ENCODE assay signal across 8 mouse cellular contexts in the genomic region with DNA sequence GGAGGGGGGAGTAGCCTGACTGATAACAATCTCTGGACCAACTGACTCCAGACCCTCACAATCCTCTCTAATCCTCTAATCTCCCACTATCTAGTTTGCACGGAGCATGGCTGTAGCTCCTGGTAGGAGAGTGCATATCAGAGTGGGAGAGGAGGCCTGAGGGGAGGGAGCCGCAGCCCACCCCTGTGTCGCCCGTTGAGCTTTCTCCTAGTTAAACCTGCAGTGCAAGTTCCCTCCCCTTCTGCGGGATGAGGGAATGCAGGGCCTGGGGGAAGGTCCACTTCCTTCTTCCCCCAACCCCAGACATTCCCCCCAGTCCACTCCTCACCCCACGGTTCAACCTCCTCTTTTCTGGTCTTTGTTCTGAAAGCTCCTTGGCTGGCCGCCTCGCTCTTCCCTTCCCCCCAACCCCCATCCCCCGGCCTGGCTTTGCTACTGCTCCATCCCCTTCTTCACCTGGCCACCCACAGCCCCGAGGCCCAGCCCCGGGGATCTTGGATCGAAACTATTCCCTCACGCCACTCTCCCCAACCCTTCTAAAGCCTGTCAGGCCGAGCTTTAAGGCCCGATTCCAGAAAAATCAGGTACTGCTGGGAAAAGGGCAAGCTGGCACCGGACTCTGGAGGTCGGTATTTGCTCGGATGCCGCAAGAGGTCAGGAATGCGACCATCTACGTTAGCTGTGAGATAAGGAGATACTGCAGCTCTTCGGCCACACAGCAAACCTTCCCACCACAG. TPM values are rescaled to one million over a fixed set of nuclear protein-coding genes. Genes with fewer than 3 reads are reported as not detected.
DNase-seq lines count a peak whose midpoint lies in the region; ATAC-seq lines count a peak whose summit lies in the region.

No protein-coding gene starts in this region.

- H3K27ac ChIP-seq in kidney, embryonic 16.5 days (ENCODE audit: low read length), result peak overlapping the region; percentile 81
- no peak overlapping the region for H3K27ac ChIP-seq in forebrain, embryonic 12.5 days
- H3K27ac ChIP-seq in limb, embryonic 10.5 days, result peak overlapping the region; percentile 80
- no peak overlapping the region for H3K27ac ChIP-seq in neural tube, embryonic 14.5 days (ENCODE audit: low read depth, low read length)

- peaks cover 28% of the 10 kb centered on the region for H3K4me1 ChIP-seq in kidney, embryonic 16.5 days (ENCODE audit: insufficient read depth, low read length)
- peaks cover 21% of the 10 kb centered on the region for H3K4me1 ChIP-seq in forebrain, embryonic 12.5 days
- H3K4me1 ChIP-seq in limb, embryonic 10.5 days, result peaks cover 32% of the 10 kb centered on the region
- H3K4me1 ChIP-seq in neural tube, embryonic 14.5 days (ENCODE audit: control insufficient read depth, insufficient read depth, low read length), result no peaks in the 10 kb centered on the region

- peak overlapping the region; percentile 58 for H3K9ac ChIP-seq in kidney, embryonic 16.5 days (replicated peaks; ENCODE audit: low read length)
- H3K9ac ChIP-seq in forebrain, embryonic 12.5 days, result no peak overlapping the region
- 0 out of 2 replicates have a peak overlapping the region, but pooled peaks have one; percentile 16 for H3K9ac ChIP-seq in neural tube, embryonic 14.5 days (replicated peaks; ENCODE audit: low read depth, low read length)

- ATAC-seq in kidney, embryonic 16.5 days (ENCODE audit: low FRiP score, low TSS enrichment), result peak; percentile 66
- no peak for ATAC-seq in forebrain, embryonic 12.5 days (ENCODE audit: low FRiP score)
- ATAC-seq in neural tube, embryonic 14.5 days (ENCODE audit: low read depth), result no peak

- H3K9me3 ChIP-seq in kidney, embryonic 16.5 days (ENCODE audit: low read length), result no peaks in the 10 kb centered on the region
- no peaks in the 10 kb centered on the region for H3K9me3 ChIP-seq in forebrain, embryonic 12.5 days
- no peaks in the 10 kb centered on the region for H3K9me3 ChIP-seq in limb, embryonic 10.5 days (replicated peaks)
- no peaks in the 10 kb centered on the region for H3K9me3 ChIP-seq in neural tube, embryonic 14.5 days (ENCODE audit: control insufficient read depth, low read length)

- peak overlapping the region; percentile 20 for H3K4me3 ChIP-seq in kidney, embryonic 16.5 days (ENCODE audit: low read length)
- 0 out of 2 replicates have a peak overlapping the region, but pooled peaks have one; percentile 8 for H3K4me3 ChIP-seq in forebrain, embryonic 12.5 days (replicated peaks)
- peak overlapping the region; percentile 37 for H3K4me3 ChIP-seq in limb, embryonic 10.5 days
- no peak overlapping the region for H3K4me3 ChIP-seq in neural tube, embryonic 14.5 days (ENCODE audit: low read depth, low read length)

- 8% methylated on average over 22 of the region's 22 CpGs for WGBS in kidney, embryonic 16.5 days
- WGBS in forebrain, embryonic 12.5 days, result 4% methylated on average over 22 of the region's 22 CpGs
- WGBS in limb, embryonic 10.5 days, result 3% methylated on average over 22 of the region's 22 CpGs
- WGBS in neural tube, embryonic 14.5 days, result 6% methylated on average over 22 of the region's 22 CpGs

- H3K4me2 ChIP-seq in kidney, embryonic 16.5 days (replicated peaks; ENCODE audit: low read depth, low read length), result peak overlapping the region; percentile 44
- H3K4me2 ChIP-seq in forebrain, embryonic 12.5 days, result peak overlapping the region; percentile 31
- no peak overlapping the region for H3K4me2 ChIP-seq in neural tube, embryonic 14.5 days (ENCODE audit: low read depth, low read length)

- no peak for DNase-seq in kidney, adult 11 months
- peak; percentile 67 for DNase-seq in limb, embryonic 10.5 days (ENCODE audit: low spot score)
- DNase-seq in gastrocnemius, postnatal 25 days, result no peak
- no peak for DNase-seq in left cerebral cortex, adult 8-10 months (ENCODE audit: low spot score in 2 of 2)
- no peak for DNase-seq in thymus, postnatal 0 days (ENCODE audit: low spot score)

- no peaks in the 10 kb centered on the region for H3K36me3 ChIP-seq in kidney, embryonic 16.5 days (ENCODE audit: insufficient read depth, low read length)
- H3K36me3 ChIP-seq in forebrain, embryonic 12.5 days (replicated peaks), result no peaks in the 10 kb centered on the region
- H3K36me3 ChIP-seq in limb, embryonic 10.5 days, result no peaks in the 10 kb centered on the region
- no peaks in the 10 kb centered on the region for H3K36me3 ChIP-seq in neural tube, embryonic 14.5 days (ENCODE audit: control insufficient read depth, insufficient read depth, low read length)

- peaks cover 9% of the 10 kb centered on the region; the same call in 1 of the 2 replicates for H3K27me3 ChIP-seq in kidney, embryonic 16.5 days (ENCODE audit: insufficient read depth, low read length)
- peaks cover 73% of the 10 kb centered on the region for H3K27me3 ChIP-seq in forebrain, embryonic 12.5 days
- H3K27me3 ChIP-seq in limb, embryonic 10.5 days (ENCODE audit: low read depth, poor library complexity, severe bottlenecking), result peaks cover 76% of the 10 kb centered on the region
- H3K27me3 ChIP-seq in neural tube, embryonic 14.5 days (ENCODE audit: control insufficient read depth, insufficient read depth, low read length), result peaks cover 12% of the 10 kb centered on the region

RNA-seq across cellular contexts. Expression of a gene that starts 2.7 kb away (rescaled TPM):
- 216 and 223 TPM in 2 replicates for polyA plus RNA-seq in kidney, embryonic 16.5 days (2015; fragmentation: Nextera tagmentation; extraction: Ambion mirVana)
- 9.4 and 13.6 TPM in 2 replicates for polyA plus RNA-seq in forebrain, embryonic 12.5 days (2016; fragmentation: Nextera tagmentation; extraction: Ambion mirVana)
- polyA plus RNA-seq in limb, embryonic 10.5 days (2016; fragmentation: Nextera tagmentation; extraction: Ambion mirVana), result 33.4 and 49.5 TPM in 2 replicates
- polyA plus RNA-seq in neural tube, embryonic 14.5 days (2014; fragmentation: Nextera tagmentation; extraction: Ambion mirVana), result 0.61 and 0.75 TPM in 2 replicates
- total RNA-seq in gastrocnemius, postnatal 25 days (2021), result under 1 TPM; 0.18 to 0.29 TPM
- 1 to 10 TPM in 2 of 4 experiments, under 1 TPM in 2; 0.26 to 2.5 (median 1.3) TPM for total RNA-seq in left cerebral cortex, adult 8-10 months (2022)
- 1,281 and 1,324 TPM in 2 replicates for polyA plus RNA-seq in thymus, postnatal 0 days (2015; fragmentation: Nextera tagmentation; extraction: Ambion mirVana)

RNA-seq across cellular contexts. Expression of a gene that starts 21.0 kb away (rescaled TPM):
- 267 and 282 TPM in 2 replicates for polyA plus RNA-seq in kidney, embryonic 16.5 days (2015; fragmentation: Nextera tagmentation; extraction: Ambion mirVana)
- polyA plus RNA-seq in forebrain, embryonic 12.5 days (2016; fragmentation: Nextera tagmentation; extraction: Ambion mirVana), result 10.0 and 13.4 TPM in 2 replicates
- 29.3 and 42.6 TPM in 2 replicates for polyA plus RNA-seq in limb, embryonic 10.5 days (2016; fragmentation: Nextera tagmentation; extraction: Ambion mirVana)
- 0.49 and 1.4 TPM in 2 replicates for polyA plus RNA-seq in neural tube, embryonic 14.5 days (2014; fragmentation: Nextera tagmentation; extraction: Ambion mirVana)
- under 1 TPM; 0.13 to 0.19 TPM for total RNA-seq in gastrocnemius, postnatal 25 days (2021)
- under 1 TPM; 0.17 to 0.95 (median 0.23) TPM for total RNA-seq in left cerebral cortex, adult 8-10 months (2022)
- 1,106 and 1,123 TPM in 2 replicates for polyA plus RNA-seq in thymus, postnatal 0 days (2015; fragmentation: Nextera tagmentation; extraction: Ambion mirVana)

RNA-seq across cellular contexts. Expression of a gene that starts 48.3 kb away (rescaled TPM):
- polyA plus RNA-seq in kidney, embryonic 16.5 days (2015; fragmentation: Nextera tagmentation; extraction: Ambion mirVana), result 137 and 140 TPM in 2 replicates
- polyA plus RNA-seq in forebrain, embryonic 12.5 days (2016; fragmentation: Nextera tagmentation; extraction: Ambion mirVana), result 109 TPM in 2 replicates
- 133 and 140 TPM in 2 replicates for polyA plus RNA-seq in limb, embryonic 10.5 days (2016; fragmentation: Nextera tagmentation; extraction: Ambion mirVana)
- polyA plus RNA-seq in neural tube, embryonic 14.5 days (2014; fragmentation: Nextera tagmentation; extraction: Ambion mirVana), result 77.6 and 96.9 TPM in 2 replicates
- 100 to 1,000 TPM; 141 to 145 TPM for total RNA-seq in gastrocnemius, postnatal 25 days (2021)
- total RNA-seq in left cerebral cortex, adult 8-10 months (2022), result 100 to 1,000 TPM; 191 to 203 (median 200) TPM
- polyA plus RNA-seq in thymus, postnatal 0 days (2015; fragmentation: Nextera tagmentation; extraction: Ambion mirVana), result 93.3 and 103 TPM in 2 replicates

Comparison
In these comparisons a context has a peak if more than half of its experiments do, and no peak if none do; other contexts are left out.
1. H3K27ac ChIP-seq: peak in kidney, embryonic 16.5 days (single experiment) and limb, embryonic 10.5 days (single experiment); none in forebrain, embryonic 12.5 days (single experiment) and neural tube, embryonic 14.5 days (single experiment).